Mouse (Mus musculus) naive thymus-derived CD4-positive, alpha-beta T cell, adult 2 months (primary cell): ENCODE measurements around the gene 2310039H08Rik.

Experiments
- DNase-seq: peaks from one replicate; pipeline ENCODE4 v3.0.0-alpha.2; 2011; ENCODE audit warnings: low read depth

Gene 2310039H08Rik

DNA sequence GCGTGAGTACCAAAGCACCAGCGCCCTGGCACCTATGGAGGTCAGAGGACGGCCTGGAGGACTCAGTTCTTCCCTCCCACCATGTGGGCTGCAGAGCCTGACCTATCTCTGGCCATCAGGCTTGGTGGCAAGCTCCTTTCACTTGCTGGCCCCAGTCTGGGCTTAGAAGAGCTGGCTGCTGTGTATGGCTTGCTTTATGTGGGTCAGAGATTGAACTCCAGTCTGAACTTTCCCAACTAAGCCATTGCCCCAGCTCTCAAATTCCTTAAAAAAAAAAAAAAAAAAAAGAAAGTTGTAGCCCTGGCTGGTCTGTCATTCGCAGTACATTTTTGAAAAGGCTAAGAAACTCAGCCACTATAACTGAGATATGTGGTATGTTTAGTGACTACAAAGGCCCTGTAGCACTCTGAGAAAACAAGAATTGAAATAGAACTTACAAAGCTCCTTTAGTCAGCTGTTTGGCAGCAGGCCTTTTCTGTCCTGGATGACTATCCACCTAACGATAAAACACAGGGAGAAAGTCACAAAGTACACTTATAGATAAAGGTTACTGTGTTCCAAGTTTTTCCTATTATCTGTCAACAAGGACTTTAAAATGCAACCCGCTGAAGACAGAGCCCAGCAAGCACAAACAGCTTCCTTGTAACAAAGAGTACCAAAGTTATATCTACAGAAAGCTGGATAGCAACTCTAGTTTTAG, 36.8 kb downstream of the 2310039H08Rik start:
- no peak for DNase-seq

DNA sequence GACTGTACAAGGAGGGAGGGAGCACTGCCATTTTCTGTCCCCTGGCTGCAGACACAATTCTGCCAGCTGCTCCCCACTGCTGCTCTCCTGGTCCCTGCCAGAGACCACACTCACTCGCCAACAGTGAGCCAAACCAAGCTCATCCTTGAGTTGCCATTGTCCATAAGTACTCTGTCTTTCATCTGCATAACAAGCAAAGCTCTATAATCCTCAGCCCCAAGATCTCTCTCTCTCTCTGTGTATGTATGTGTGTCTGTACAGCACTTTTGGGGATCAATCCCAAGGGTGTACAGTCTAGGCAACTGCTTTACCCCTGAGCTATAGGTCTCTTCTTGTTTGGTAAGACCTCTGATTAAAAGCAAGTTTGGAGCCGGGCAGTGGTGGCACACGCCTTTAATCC, 38.2 kb downstream of the 2310039H08Rik start:
- DNase-seq, result no peak

GRCm38 (mm10) chr17:46812442-46812841, 40.0 kb downstream of the 2310039H08Rik start:
- DNase-seq, result no peak

DNA sequence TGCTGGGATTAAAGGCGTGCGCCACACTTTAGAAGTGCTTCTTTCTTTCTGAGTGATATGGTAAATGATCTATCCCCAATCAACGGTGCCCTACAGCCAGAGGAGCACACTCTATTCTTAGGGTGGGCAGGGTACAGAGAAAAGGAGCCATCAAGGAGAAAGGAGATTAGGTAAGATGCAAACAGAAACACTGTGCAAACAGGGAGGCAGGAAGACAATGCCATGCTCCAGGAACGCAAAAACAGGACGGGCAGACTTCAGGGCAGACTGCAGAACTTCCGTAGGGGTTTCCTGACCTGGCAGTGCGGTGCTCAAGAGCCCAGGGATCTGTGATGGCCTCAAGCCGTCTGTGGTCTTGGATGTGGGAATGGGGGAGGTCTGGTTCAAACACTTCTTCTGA, 41.2 kb downstream of the 2310039H08Rik start:
- DNase-seq, result no peak

- no peak for DNase-seq
Measured at GRCm38 (mm10) chr17:46814497-46814896, 42.1 kb downstream of the 2310039H08Rik start.

DNA sequence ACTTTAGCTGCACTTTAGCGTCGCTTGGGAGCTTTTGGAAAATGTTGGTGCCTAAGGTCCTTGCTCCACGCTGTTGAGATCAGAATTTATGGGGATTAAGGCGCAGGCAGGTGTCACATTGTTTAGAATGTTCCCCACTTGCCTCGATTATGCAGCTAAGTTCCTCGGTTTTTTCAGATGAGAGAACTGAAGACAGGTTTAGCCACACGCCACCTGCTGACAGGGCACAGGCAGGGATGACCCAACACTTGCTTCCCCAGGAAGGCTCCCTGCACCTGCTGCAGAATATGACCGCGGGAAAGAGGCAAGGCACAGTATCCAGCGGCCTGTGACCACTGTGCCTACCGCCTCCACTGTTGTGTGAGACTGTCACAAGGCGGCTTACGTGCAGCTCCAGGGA, 43.9 kb downstream of the 2310039H08Rik start:
- no peak for DNase-seq

DNA sequence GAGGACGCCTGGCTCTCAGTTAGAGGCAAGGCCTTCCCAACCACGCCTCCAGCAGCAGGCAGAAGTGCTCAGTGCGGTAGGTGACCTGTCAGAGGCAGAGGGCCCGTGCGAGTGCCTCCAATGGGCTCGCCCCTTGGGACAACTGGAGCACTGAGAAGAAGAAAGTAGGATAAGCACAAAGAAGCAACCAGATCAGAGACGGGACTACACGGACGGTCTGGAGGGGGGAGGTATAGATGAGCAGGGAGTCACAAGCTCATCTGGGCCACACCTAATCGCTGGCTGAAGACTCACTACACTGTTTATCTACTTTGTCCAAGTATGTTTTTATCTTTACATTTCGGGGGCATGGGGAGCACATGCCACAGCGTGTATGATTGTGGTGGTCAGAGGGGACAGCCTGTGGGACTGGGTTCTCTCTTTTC, 45.3 kb downstream of the 2310039H08Rik start:
- DNase-seq, result no peak

- DNase-seq, result no peak
Measured at GRCm38 (mm10) chr17:46820628-46821027, 48.2 kb downstream of the 2310039H08Rik start.
